Comparison of ENCODE assay signal across 11 mouse cellular contexts in genomic region chr1:180434925-180435324, GRCm38 (mm10). TPM values are rescaled to one million over a fixed set of nuclear protein-coding genes. Genes with fewer than 3 reads are reported as not detected.
DNase-seq lines count a peak whose midpoint lies in the region; ATAC-seq lines count a peak whose summit lies in the region.
"Had no signal": no experiment of that assay in that cellular context is flagged by ENCODE, and none has a peak within 500 bp of the region (broad histone marks: within the 10 kb centered on the region; RNA-seq: fewer than 3 reads in every experiment).

No protein-coding gene starts in this region.

- H3K9ac ChIP-seq in limb, embryonic 11.5 days (ENCODE audit: low read length): no peak overlapping the region
- 0 out of 2 replicates have a peak overlapping the region, but pooled peaks have one; percentile 11 for H3K9ac ChIP-seq in embryonic facial prominence, embryonic 14.5 days (ENCODE audit: low read depth, low read length)
- H3K9ac ChIP-seq: embryonic facial prominence, embryonic 15.5 days had no signal

- H3K9me3 ChIP-seq in limb, embryonic 11.5 days (ENCODE audit: control insufficient read depth, low read length): no peaks in the 10 kb centered on the region
- no peaks in the 10 kb centered on the region for H3K9me3 ChIP-seq in limb, embryonic 10.5 days (replicated peaks)
- H3K9me3 ChIP-seq in embryonic facial prominence, embryonic 14.5 days (ENCODE audit: control insufficient read depth, low read length): no peaks in the 10 kb centered on the region
- H3K9me3 ChIP-seq: embryonic facial prominence, embryonic 15.5 days had no signal

- peak overlapping the region; percentile 18 for H3K4me2 ChIP-seq in limb, embryonic 11.5 days (ENCODE audit: low read depth, severe bottlenecking)
- peak overlapping the region; percentile 13; the same call in 1 of the 2 replicates for H3K4me2 ChIP-seq in embryonic facial prominence, embryonic 14.5 days (ENCODE audit: low read depth, low read length)
- H3K4me2 ChIP-seq: embryonic facial prominence, embryonic 15.5 days had no signal

- ATAC-seq in limb, embryonic 11.5 days (ENCODE audit: insufficient number of reproducible peaks, low FRiP score, low TSS enrichment, low read depth): peak; percentile 33; the same call in 1 of the 2 replicates
- ATAC-seq in embryonic facial prominence, embryonic 14.5 days (ENCODE audit: low read depth): 0 out of 2 replicates have a peak, but pooled peaks have one; percentile 16
- no peak for ATAC-seq in activated CD4-positive, CD25-positive, alpha-beta regulatory T cell, adult 4 months

- H3K4me1 ChIP-seq in limb, embryonic 11.5 days (ENCODE audit: control insufficient read depth, insufficient read depth, low read length): peaks cover 16% of the 10 kb centered on the region; the same call in 1 of the 2 replicates
- H3K4me1 ChIP-seq in limb, embryonic 10.5 days: peaks cover 28% of the 10 kb centered on the region
- H3K4me1 ChIP-seq in embryonic facial prominence, embryonic 14.5 days (ENCODE audit: control insufficient read depth, insufficient read depth, low read length): peaks cover 7% of the 10 kb centered on the region

- no peak overlapping the region for H3K27ac ChIP-seq in limb, embryonic 11.5 days (replicated peaks; ENCODE audit: low read depth, low read length)
- no peak overlapping the region for H3K27ac ChIP-seq in limb, embryonic 10.5 days
- H3K27ac ChIP-seq in embryonic facial prominence, embryonic 14.5 days (replicated peaks; ENCODE audit: low read depth, low read length): no peak overlapping the region
- H3K27ac ChIP-seq: embryonic facial prominence, embryonic 15.5 days had no signal

- no peak overlapping the region for H3K4me3 ChIP-seq in limb, embryonic 11.5 days (ENCODE audit: low read depth, low read length)
- H3K4me3 ChIP-seq in limb, embryonic 10.5 days: no peak overlapping the region
- H3K4me3 ChIP-seq in embryonic facial prominence, embryonic 14.5 days (ENCODE audit: low read depth, low read length): no peak overlapping the region
- H3K4me3 ChIP-seq: embryonic facial prominence, embryonic 15.5 days had no signal

- WGBS in limb, embryonic 11.5 days: 12% methylated on average over 9 of the region's 9 CpGs
- WGBS in limb, embryonic 10.5 days: 10% methylated on average over 9 of the region's 9 CpGs
- 10% methylated on average over 9 of the region's 9 CpGs for WGBS in embryonic facial prominence, embryonic 14.5 days

- peak; percentile 28 for DNase-seq in embryo, embryonic 10.5 days (ENCODE audit: low spot score)
- DNase-seq in embryo, embryonic 10 days (ENCODE audit: low spot score): no peak
- DNase-seq in limb, embryonic 11.5 days (ENCODE audit: low spot score): peak; percentile 49
- DNase-seq in limb, embryonic 10.5 days (ENCODE audit: low spot score): no peak
- peak; percentile 63 for DNase-seq in CD4-positive helper T cell, adult 2 months (ENCODE audit: low read depth, low spot score)
- no peak for DNase-seq in embryonic facial prominence, embryonic 14.5 days (ENCODE audit: low spot score)
- no peak for DNase-seq in right cerebral cortex, postnatal 4 days
- DNase-seq: gastrocnemius, postnatal 36 days had no signal

- H3K36me3 ChIP-seq in limb, embryonic 11.5 days (ENCODE audit: control insufficient read depth, insufficient read depth, low read length): no peaks in the 10 kb centered on the region
- H3K36me3 ChIP-seq in limb, embryonic 10.5 days: no peaks in the 10 kb centered on the region
- no peaks in the 10 kb centered on the region for H3K36me3 ChIP-seq in embryonic facial prominence, embryonic 14.5 days (ENCODE audit: control insufficient read depth, insufficient read depth, low read length)
- H3K36me3 ChIP-seq: embryonic facial prominence, embryonic 15.5 days had no signal

- H3K27me3 ChIP-seq in limb, embryonic 11.5 days (ENCODE audit: control insufficient read depth, insufficient read depth, low read length): no peaks in the 10 kb centered on the region
- peaks cover 10% of the 10 kb centered on the region; the same call in 1 of the 2 replicates for H3K27me3 ChIP-seq in limb, embryonic 10.5 days (ENCODE audit: low read depth, poor library complexity, severe bottlenecking)
- H3K27me3 ChIP-seq in embryonic facial prominence, embryonic 14.5 days (replicated peaks; ENCODE audit: control insufficient read depth, insufficient read depth, low read length): no peaks in the 10 kb centered on the region
- H3K27me3 ChIP-seq: embryonic facial prominence, embryonic 15.5 days had no signal

RNA-seq across cellular contexts. Expression of gene Stum, which starts 48.4 kb away (rescaled TPM):
- 0.41 and 0.93 TPM in 2 replicates for polyA plus RNA-seq in limb, embryonic 11.5 days (2014; fragmentation: Nextera tagmentation; extraction: Ambion mirVana)
- polyA plus RNA-seq in limb, embryonic 10.5 days (2016; fragmentation: Nextera tagmentation; extraction: Ambion mirVana): 0.39 and 0.60 TPM in 2 replicates
- polyA plus RNA-seq in embryonic facial prominence, embryonic 14.5 days (2014; fragmentation: Nextera tagmentation; extraction: Ambion mirVana): 4.0 and 5.3 TPM in 2 replicates
- polyA plus RNA-seq in activated CD4-positive, CD25-positive, alpha-beta regulatory T cell, adult 4 months (2017; shearing (Covaris generic)): not detected
- polyA plus RNA-seq: liver, embryonic 16.5 days had no signal

Comparison
In these comparisons a context has a peak if more than half of its experiments do, and no peak if none do; other contexts are left out.
1. DNase-seq: peak in embryo, embryonic 10.5 days (single experiment), limb, embryonic 11.5 days (single experiment) and CD4-positive helper T cell, adult 2 months (single experiment); none in embryo, embryonic 10 days (single experiment), limb, embryonic 10.5 days (single experiment), embryonic facial prominence, embryonic 14.5 days (single experiment) and right cerebral cortex, postnatal 4 days (single experiment).